Mouse (Mus musculus) embryonic fibroblast, embryonic 13.5 days (primary cell): Measurements from ENCODE around the gene Gm5460.

ENCODE experiments used
- CTCF ChIP-seq: IDR thresholded peaks from 2 replicates; pipeline ENCODE4 v1.5.1; 2011; ENCODE audit warnings: mild to moderate bottlenecking, control low read depth, low read length, moderate library complexity, borderline replicate concordance; ENCODE audit not compliant: insufficient read depth
- POLR2A ChIP-seq: IDR thresholded peaks from 2 replicates; pipeline ENCODE4 v1.6.1; 2011; ENCODE audit warnings: low read depth, mild to moderate bottlenecking, control low read depth, low read length, moderate library complexity

DNA sequence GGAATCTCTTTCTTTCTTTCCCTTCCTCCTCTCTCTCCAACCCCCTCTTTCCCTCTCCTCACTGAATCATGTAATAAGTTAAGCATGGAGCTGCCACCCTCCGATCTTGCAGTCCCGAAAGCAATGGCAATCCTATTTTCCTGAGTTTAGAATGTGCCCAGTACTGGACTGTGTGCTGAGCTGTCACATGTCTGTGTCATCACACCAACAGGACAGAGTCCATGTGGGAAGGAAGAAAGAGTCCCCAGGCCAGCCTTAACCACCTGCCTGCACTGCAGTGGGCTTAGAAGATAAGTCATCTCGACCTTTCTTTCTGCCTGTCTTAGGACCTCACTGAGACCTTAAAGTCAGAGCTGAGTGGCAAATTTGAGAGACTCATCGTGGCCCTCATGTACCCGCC, 74.9 kb downstream of the Gm5460 start:
- no peak for TF ChIP-seq POLR2A
- TF ChIP-seq CTCF: no peak
